Mouse (Mus musculus) intestine, embryonic 14.5 days (tissue): ENCODE results near the gene S1pr5. TPM values are rescaled to one million over a fixed set of nuclear protein-coding genes. Genes with fewer than 3 reads are reported as not detected.

Source experiments
- ATAC-seq: fragments of 200-750 bp; cut with Nextera tagmentation; replicated peaks from 2 replicates; pipeline ENCODE4 v1.8.0; 2017; ENCODE audit warnings: low read depth, moderate number of reproducible peaks, moderate TSS enrichment, moderate library complexity; ENCODE audit not compliant: low FRiP score, low TSS enrichment
- DNase-seq: peaks from one replicate; pipeline ENCODE4 v3.0.0-alpha.2; 2018; ENCODE audit warnings: low spot score
- H3K27ac ChIP-seq: fragments of 300-500 bp; sonication (generic); 2 replicates; pipeline ENCODE4 v1.5.1; 2014; ENCODE audit warnings: low read depth, mild to moderate bottlenecking, control low read depth
- H3K27me3 ChIP-seq: fragments of 300-500 bp; sonication (generic); replicated peaks from 2 replicates; pipeline ENCODE4 v1.6.1; 2014; ENCODE audit warnings: low read length, control low read depth; ENCODE audit not compliant: control insufficient read depth, insufficient read depth
- H3K36me3 ChIP-seq: fragments of 300-500 bp; sonication (generic); 2 replicates; pipeline ENCODE4 v1.6.1; 2014; ENCODE audit warnings: low read length, control low read depth; ENCODE audit not compliant: control insufficient read depth, insufficient read depth
- H3K4me1 ChIP-seq: fragments of 300-500 bp; sonication (generic); replicated peaks from 2 replicates; pipeline ENCODE4 v1.6.1; 2014; ENCODE audit warnings: low read length, control low read depth, mixed read lengths; ENCODE audit not compliant: control insufficient read depth, insufficient read depth
- H3K4me2 ChIP-seq: fragments of 300-500 bp; sonication (generic); 2 replicates; pipeline ENCODE4 v1.6.1; 2014; ENCODE audit warnings: low read length
- H3K4me3 ChIP-seq: fragments of 300-500 bp; sonication (generic); 2 replicates; pipeline ENCODE4 v1.5.1; 2014; ENCODE audit warnings: low read depth, low read length, control low read depth, mixed read lengths
- H3K9ac ChIP-seq: fragments of 300-500 bp; sonication (generic); 2 replicates; pipeline ENCODE4 v1.6.1; 2014; ENCODE audit warnings: mild to moderate bottlenecking, low read length
- H3K9me3 ChIP-seq: fragments of 300-500 bp; sonication (generic); 2 replicates; pipeline ENCODE4 v1.6.1; 2016; ENCODE audit warnings: low read length, control low read depth; ENCODE audit not compliant: control insufficient read depth
- WGBS: fragments of 180-500 bp; shearing (Covaris S2); extraction: QIAGEN DNeasy Blood & Tissue Kit; methylation state at CpG from one replicate; pipeline ENCODE4 v1.1.7; 2014; 5-methylcytosine and 5-hydroxymethylcytosine counted together
- polyA plus RNA-seq: library from polyadenylated mRNA; unstranded; fragments of >200 nt; fragmentation: Nextera tagmentation; extraction: Ambion mirVana; gene quantifications from 2 replicates; pipeline ENCODE4 v1.2.1, GENCODE M21; 2014

The S1pr5 gene
- polyA plus RNA-seq, 1 experiment from 2014 or later: 0.07 TPM

- H3K4me3 ChIP-seq: peak overlapping the region; percentile 71
- H3K4me2 ChIP-seq: peak overlapping the region; percentile 72
- peaks cover 22% of the 10 kb centered on the region for H3K4me1 ChIP-seq
- no peak overlapping the region for H3K27ac ChIP-seq
- H3K27me3 ChIP-seq: no peaks in the 10 kb centered on the region
- peak overlapping the region; percentile 63; the same call in 1 of the 2 replicates for H3K9ac ChIP-seq
- no peak for ATAC-seq
- peaks cover 29% of the 10 kb centered on the region for H3K36me3 ChIP-seq
- 54% methylated on average over 3 of the region's 3 CpGs for WGBS
- DNase-seq: no peak
- no peaks in the 10 kb centered on the region for H3K9me3 ChIP-seq
Observed at GRCm38 (mm10) chr9:21286753-21287152, 38.5 kb upstream of the S1pr5 start.

- ATAC-seq: no peak
- WGBS: 70% methylated on average over 3 of the region's 3 CpGs
- no peak for DNase-seq
- Histone ChIP-seq H3K4me2 (no peak overlapping the region), H3K9ac (no peak overlapping the region), H3K27ac (no peak overlapping the region), H3K9me3 (no peaks in the 10 kb centered on the region), H3K4me3 (no peak overlapping the region), H3K36me3 (peaks cover 53% of the 10 kb centered on the region), H3K4me1 (peaks cover 18% of the 10 kb centered on the region), H3K27me3 (no peaks in the 10 kb centered on the region)
Observed at GRCm38 (mm10) chr9:21283994-21284393, 35.8 kb upstream of the S1pr5 start.

- 89% methylated on average over 5 of the region's 5 CpGs for WGBS
- peaks cover 57% of the 10 kb centered on the region for H3K36me3 ChIP-seq
Observed at GRCm38 (mm10) chr9:21283591-21283990, 35.3 kb upstream of the S1pr5 start.

GRCm38 (mm10) chr9:21277776-21278175 is 29.5 kb upstream of the S1pr5 start:
- ATAC-seq: no peak
- no peak overlapping the region for H3K27ac ChIP-seq
- H3K27me3 ChIP-seq: no peaks in the 10 kb centered on the region
- no peak overlapping the region for H3K9ac ChIP-seq
- no peak overlapping the region for H3K4me3 ChIP-seq
- H3K4me1 ChIP-seq: no peaks in the 10 kb centered on the region
- WGBS: 91% methylated on average over 5 of the region's 5 CpGs
- peaks cover 89% of the 10 kb centered on the region for H3K36me3 ChIP-seq
- no peak overlapping the region for H3K4me2 ChIP-seq
- no peaks in the 10 kb centered on the region for H3K9me3 ChIP-seq
- DNase-seq: no peak

More at GRCm38 (mm10) chr9:21283591-21283990, 35.3 kb upstream of the S1pr5 start:
- Histone ChIP-seq H3K27me3 (no peaks in the 10 kb centered on the region), H3K4me3 (no peak overlapping the region), H3K27ac (no peak overlapping the region), H3K9me3 (no peaks in the 10 kb centered on the region), H3K4me2 (no peak overlapping the region), H3K4me1 (peaks cover 14% of the 10 kb centered on the region), H3K9ac (no peak overlapping the region)
- DNase-seq (no peak), ATAC-seq (no peak)

- Histone ChIP-seq H3K9ac (no peak overlapping the region), H3K27me3 (no peaks in the 10 kb centered on the region), H3K4me2 (no peak overlapping the region), H3K4me3 (no peak overlapping the region), H3K36me3 (peaks cover 93% of the 10 kb centered on the region), H3K27ac (no peak overlapping the region), H3K4me1 (no peaks in the 10 kb centered on the region), H3K9me3 (no peaks in the 10 kb centered on the region)
- ATAC-seq (no peak), DNase-seq (no peak)
- WGBS: 85% methylated on average over 8 of the region's 8 CpGs
Observed at GRCm38 (mm10) chr9:21276307-21276706, 28.1 kb upstream of the S1pr5 start.

DNA sequence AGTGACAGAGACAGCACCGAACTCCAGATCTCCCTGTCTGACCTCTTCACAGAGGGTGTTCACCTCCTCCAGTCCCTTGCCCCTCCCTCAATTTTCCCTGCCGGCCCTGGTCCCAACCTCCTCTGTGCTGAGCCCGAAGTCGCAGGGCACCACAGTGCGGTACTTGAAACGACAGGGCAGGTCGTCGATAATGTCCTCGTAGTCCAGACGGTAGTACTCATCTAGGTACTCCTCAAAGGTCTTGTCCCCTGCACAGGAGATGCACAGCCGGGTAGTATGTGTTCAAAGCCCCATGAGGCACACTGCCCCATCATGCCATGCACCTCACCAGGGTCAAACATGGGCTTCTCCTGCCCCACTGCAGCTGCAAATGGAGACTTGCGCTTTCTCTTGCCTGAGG is 27.5 kb upstream of the S1pr5 start:
- WGBS: 87% methylated on average over 12 of the region's 12 CpGs
- DNase-seq (no peak), ATAC-seq (no peak)
- no peaks in the 10 kb centered on the region for H3K27me3 ChIP-seq
- H3K4me3 ChIP-seq: no peak overlapping the region
- H3K36me3 ChIP-seq: peaks cover 95% of the 10 kb centered on the region
- no peak overlapping the region for H3K9ac ChIP-seq
- no peak overlapping the region for H3K4me2 ChIP-seq
- no peaks in the 10 kb centered on the region for H3K4me1 ChIP-seq
- no peaks in the 10 kb centered on the region for H3K9me3 ChIP-seq
- H3K27ac ChIP-seq: no peak overlapping the region

DNA sequence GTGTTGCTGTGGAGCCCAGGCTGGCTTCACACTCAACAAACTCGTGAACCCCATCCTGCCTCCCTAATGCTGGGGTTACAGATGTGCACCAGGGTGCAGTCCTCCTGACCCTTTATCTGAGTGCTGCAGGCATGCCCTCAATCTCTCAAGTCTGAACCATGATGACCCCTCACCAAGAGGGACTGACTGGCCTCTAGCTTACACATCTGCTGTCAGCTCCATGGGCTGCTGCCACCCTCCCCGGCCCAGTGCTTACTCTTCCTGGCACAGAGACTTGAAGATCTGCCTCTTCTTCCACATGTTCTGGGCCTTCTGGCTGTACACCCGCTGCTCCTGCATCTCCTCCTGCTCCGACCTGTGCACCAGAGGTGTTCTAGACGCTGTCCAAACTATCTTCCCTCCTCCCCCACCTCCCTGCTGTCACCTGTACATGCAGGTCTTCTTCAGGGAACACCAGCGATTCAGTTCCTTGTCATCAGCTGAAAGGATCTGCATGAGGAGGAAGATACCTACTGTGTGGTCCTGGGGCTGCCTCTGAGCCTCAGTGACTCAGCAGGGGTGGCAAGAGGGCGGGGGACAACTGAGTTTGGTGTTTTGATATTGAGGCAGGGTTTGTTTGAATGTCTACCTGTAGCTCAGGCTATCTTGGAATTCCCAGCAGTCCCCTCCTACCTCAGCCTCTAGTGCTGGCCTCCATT is 26.9 kb upstream of the S1pr5 start:
- ATAC-seq: no peak
- no peaks in the 10 kb centered on the region for H3K27me3 ChIP-seq
- no peak overlapping the region for H3K9ac ChIP-seq
- no peak overlapping the region for H3K4me3 ChIP-seq
- no peak overlapping the region for H3K27ac ChIP-seq
- no peaks in the 10 kb centered on the region for H3K9me3 ChIP-seq
- H3K36me3 ChIP-seq: peaks cover 97% of the 10 kb centered on the region
- WGBS: 83% methylated on average over 7 of the region's 7 CpGs
- H3K4me1 ChIP-seq: no peaks in the 10 kb centered on the region
- no peak for DNase-seq
- no peak overlapping the region for H3K4me2 ChIP-seq

DNA sequence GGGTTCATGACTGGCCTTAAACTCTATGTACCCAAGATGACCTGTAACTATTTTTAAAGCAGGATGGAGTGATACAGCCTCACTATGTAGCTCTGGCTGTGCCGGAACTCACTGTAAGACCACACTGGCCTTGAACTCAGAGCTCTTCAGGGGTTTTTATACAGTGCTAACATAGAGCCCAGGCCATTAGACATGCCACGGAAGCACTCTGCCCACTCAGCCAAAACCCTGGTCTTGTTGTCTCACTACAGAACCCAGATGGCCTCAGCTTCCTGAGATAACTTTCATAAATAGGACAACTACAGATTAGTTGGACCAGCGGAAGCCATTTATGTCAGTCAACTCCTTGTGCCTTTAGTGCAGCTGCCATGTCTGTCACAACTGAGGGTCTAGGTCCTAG is 26.1 kb upstream of the S1pr5 start:
- Histone ChIP-seq H3K4me1 (no peaks in the 10 kb centered on the region), H3K9me3 (no peaks in the 10 kb centered on the region), H3K4me2 (no peak overlapping the region), H3K36me3 (peaks cover 97% of the 10 kb centered on the region), H3K9ac (no peak overlapping the region), H3K27ac (no peak overlapping the region), H3K27me3 (no peaks in the 10 kb centered on the region), H3K4me3 (no peak overlapping the region)
- ATAC-seq: no peak
- DNase-seq: no peak
- WGBS: 91% methylated on average over 3 of the region's 3 CpGs

DNA sequence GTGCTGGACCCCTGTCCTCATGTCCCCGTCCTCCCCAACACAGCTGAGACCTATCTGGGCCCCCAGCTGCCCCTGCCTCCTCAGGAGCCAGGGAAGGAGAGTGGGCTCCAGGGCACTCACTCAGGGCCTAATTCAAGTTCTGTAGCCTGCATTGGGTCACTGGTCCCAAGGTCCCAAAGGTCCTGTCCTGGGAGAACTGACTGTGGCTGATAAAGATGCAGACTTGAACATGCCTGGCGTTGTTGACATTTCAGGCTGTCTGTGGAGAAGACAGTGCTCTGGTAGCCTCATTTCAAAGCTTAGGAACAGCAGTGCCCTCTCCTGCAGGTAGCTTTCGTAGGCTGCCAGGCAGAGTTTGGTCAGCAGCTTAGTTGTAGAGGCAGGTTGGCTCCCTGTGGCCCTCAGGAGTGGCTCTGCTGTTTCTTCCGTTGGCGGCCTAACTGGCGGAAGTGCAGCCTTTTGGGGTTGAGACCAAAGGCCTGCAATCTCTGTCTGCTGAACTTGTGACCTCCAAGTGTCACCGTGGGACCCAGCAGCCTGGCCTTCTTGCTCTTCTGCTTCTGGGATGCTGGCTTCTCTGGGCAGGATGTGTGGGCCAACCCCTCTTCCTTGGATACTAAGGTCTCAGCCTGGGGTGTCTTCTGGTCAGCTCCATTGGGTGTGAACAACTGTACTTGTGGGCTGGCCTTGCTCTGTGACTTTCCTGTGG is 25.4 kb upstream of the S1pr5 start:
- Histone ChIP-seq H3K27me3 (no peaks in the 10 kb centered on the region), H3K4me3 (no peak overlapping the region), H3K4me1 (no peaks in the 10 kb centered on the region), H3K27ac (no peak overlapping the region), H3K9ac (no peak overlapping the region), H3K36me3 (peaks cover 97% of the 10 kb centered on the region), H3K4me2 (no peak overlapping the region), H3K9me3 (no peaks in the 10 kb centered on the region)
- 87% methylated on average over 7 of the region's 7 CpGs for WGBS
- no peak for DNase-seq
- no peak for ATAC-seq
